ENCODE assay signal across 14 mouse cellular contexts in the genomic region with DNA sequence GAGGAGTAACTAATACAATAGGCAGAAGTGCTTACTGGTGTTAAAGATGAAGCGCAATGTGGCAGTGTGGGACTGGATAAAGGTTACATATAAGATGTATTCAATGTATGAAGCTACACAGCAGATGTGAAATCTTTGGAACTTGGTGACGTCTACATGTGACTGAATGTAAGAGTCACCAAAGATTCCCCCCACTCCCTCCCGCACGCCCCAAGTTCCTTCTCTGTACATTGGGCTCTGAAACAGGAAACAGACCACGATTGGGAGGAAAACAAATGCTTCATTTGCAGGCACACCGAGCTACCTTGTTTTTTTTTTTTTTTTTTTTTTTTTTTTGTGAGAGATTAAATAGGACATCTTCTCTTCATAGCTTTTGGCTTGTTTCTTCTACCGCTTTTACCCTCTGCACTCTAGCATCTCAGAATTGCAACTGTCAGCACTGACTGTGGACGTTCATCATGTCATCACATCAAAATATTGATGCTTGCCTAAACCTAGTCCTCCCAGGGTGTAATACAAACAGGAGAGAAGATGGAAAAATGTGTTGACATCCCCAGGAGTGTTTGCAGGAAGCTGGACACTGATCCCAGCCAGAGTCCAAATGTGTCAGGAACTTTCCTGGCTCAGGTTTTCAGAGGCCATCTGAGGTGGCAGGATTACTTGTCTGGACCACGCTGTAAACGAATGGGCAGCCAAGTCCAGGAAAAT.
DNase-seq lines count a peak whose midpoint lies in the region; ATAC-seq and TF ChIP-seq lines count a peak whose summit lies in the region.
"Had no signal": no experiment of that assay in that cellular context is flagged by ENCODE, and none has a peak within 500 bp of the region (broad histone marks: within the 10 kb centered on the region; RNA-seq: fewer than 3 reads in every experiment).

No protein-coding gene starts in this region.

- no peaks in the 10 kb centered on the region for H3K27me3 ChIP-seq in cerebellum, adult 2 months (ENCODE audit: control insufficient read depth, insufficient read depth, low read length)
- H3K27me3 ChIP-seq in kidney, adult 2 months (replicated peaks; ENCODE audit: control insufficient read depth, insufficient read depth, low read length), result no peaks in the 10 kb centered on the region
- no peaks in the 10 kb centered on the region for H3K27me3 ChIP-seq in kidney, embryonic 16.5 days (ENCODE audit: insufficient read depth, low read length)
- H3K27me3 ChIP-seq: heart, embryonic 13.5 days; hindbrain, embryonic 15.5 days; limb, embryonic 15.5 days; megakaryocyte, embryonic 14.5 days; neural tube, embryonic 15.5 days had no signal

- H3K27ac ChIP-seq in cerebellum, adult 2 months (ENCODE audit: insufficient read depth, low read length), result no peak overlapping the region
- H3K27ac ChIP-seq in kidney, adult 2 months (ENCODE audit: insufficient read depth, low read depth, low read length), result peak overlapping the region; percentile 47; the same call in 1 of the 2 replicates
- no peak overlapping the region for H3K27ac ChIP-seq in kidney, embryonic 16.5 days (ENCODE audit: low read length)
- H3K27ac ChIP-seq: heart, embryonic 13.5 days; hindbrain, embryonic 15.5 days; limb, embryonic 15.5 days; neural tube, embryonic 15.5 days had no signal

- H3K36me3 ChIP-seq in kidney, adult 2 months (ENCODE audit: control insufficient read depth, insufficient read depth, low read length), result no peaks in the 10 kb centered on the region
- no peaks in the 10 kb centered on the region for H3K36me3 ChIP-seq in kidney, embryonic 16.5 days (ENCODE audit: insufficient read depth, low read length)
- H3K36me3 ChIP-seq: heart, embryonic 13.5 days; hindbrain, embryonic 15.5 days; limb, embryonic 15.5 days; neural tube, embryonic 15.5 days had no signal

- TF ChIP-seq CTCF in cerebellum, adult 2 months (IDR thresholded peaks at IDR 0.05; ENCODE audit: borderline replicate concordance, insufficient read depth, low read depth, low read length), result no peak
- TF ChIP-seq CTCF in kidney, adult 2 months (conservative IDR thresholded peaks at IDR 0.05; ENCODE audit: insufficient read depth, insufficient read length, low read depth, low read length), result no peak

- DNase-seq in cerebellum, adult 2 months, result peak; percentile 17 to 51
- DNase-seq in cerebellum, adult 8-10 months, result no peak
- DNase-seq in kidney, adult 2 months, result peak; percentile 78
- DNase-seq in kidney, postnatal 25 days, result peak; percentile 37 to 84
- peak; percentile 44 for DNase-seq in skeletal muscle tissue, adult 2 months (ENCODE audit: low read depth, low spot score)
- no peak for DNase-seq in frontal cortex, postnatal 36 days (ENCODE audit: low spot score in 2 of 2)

- ATAC-seq in kidney, embryonic 16.5 days (ENCODE audit: low FRiP score, low TSS enrichment), result no peak
- ATAC-seq in activated CD4-positive, CD25-positive, alpha-beta regulatory T cell, adult 4 months, result no peak

- H3K9ac ChIP-seq in kidney, embryonic 16.5 days (replicated peaks; ENCODE audit: low read length), result no peak overlapping the region
- H3K9ac ChIP-seq: heart, embryonic 13.5 days; hindbrain, embryonic 15.5 days; limb, embryonic 15.5 days; neural tube, embryonic 15.5 days had no signal

- H3K9me3 ChIP-seq in kidney, embryonic 16.5 days (ENCODE audit: low read length), result no peaks in the 10 kb centered on the region
- H3K9me3 ChIP-seq: heart, embryonic 13.5 days; hindbrain, embryonic 15.5 days; limb, embryonic 15.5 days; megakaryocyte, embryonic 14.5 days; neural tube, embryonic 15.5 days had no signal

- H3K4me1 ChIP-seq in cerebellum, adult 2 months (ENCODE audit: control insufficient read depth, insufficient read depth, low read length), result 0 out of 2 replicates have a peak, but pooled peaks cover 2% of the 10 kb centered on the region
- H3K4me1 ChIP-seq in kidney, adult 2 months (ENCODE audit: control insufficient read depth, insufficient read depth, low read length), result no peaks in the 10 kb centered on the region
- no peaks in the 10 kb centered on the region for H3K4me1 ChIP-seq in kidney, embryonic 16.5 days (ENCODE audit: insufficient read depth, low read length)

- no peak overlapping the region for H3K4me3 ChIP-seq in cerebellum, adult 2 months (replicated peaks; ENCODE audit: insufficient read depth, low read depth, low read length)
- no peak overlapping the region for H3K4me3 ChIP-seq in kidney, adult 2 months (ENCODE audit: insufficient read depth, low read depth, low read length)
- H3K4me3 ChIP-seq in kidney, embryonic 16.5 days (ENCODE audit: low read length), result no peak overlapping the region
- H3K4me3 ChIP-seq: erythroblast, embryonic 14.5 days; heart, embryonic 13.5 days; hindbrain, embryonic 15.5 days; limb, embryonic 15.5 days; megakaryocyte, embryonic 14.5 days; neural tube, embryonic 15.5 days had no signal

- TF ChIP-seq POLR2A in cerebellum, adult 2 months (IDR thresholded peaks at IDR 0.05; ENCODE audit: borderline replicate concordance, insufficient read depth, low read length), result no peak
- TF ChIP-seq POLR2A in kidney, adult 2 months (IDR thresholded peaks at IDR 0.05; ENCODE audit: low read depth, low read length), result no peak

- 56% methylated on average over 10 of the region's 10 CpGs for WGBS in cerebellum, adult 2 months
- 60% methylated on average over 10 of the region's 10 CpGs for WGBS in kidney, adult 2 months
- 66% methylated on average over 10 of the region's 10 CpGs for WGBS in kidney, embryonic 16.5 days

- H3K4me2 ChIP-seq in kidney, embryonic 16.5 days (replicated peaks; ENCODE audit: low read depth, low read length), result no peak overlapping the region
- H3K4me2 ChIP-seq: heart, embryonic 13.5 days; hindbrain, embryonic 15.5 days; limb, embryonic 15.5 days; neural tube, embryonic 15.5 days had no signal

Comparison
In these comparisons a context has a peak if more than half of its experiments do, and no peak if none do; other contexts are left out.
1. DNase-seq: peak in cerebellum, adult 2 months (2 of 2), kidney, adult 2 months (single experiment), kidney, postnatal 25 days (2 of 2) and skeletal muscle tissue, adult 2 months (single experiment); none in cerebellum, adult 8-10 months (single experiment) and frontal cortex, postnatal 36 days (0 of 2).